Mouse (Mus musculus) stomach, postnatal 0 days (tissue): ENCODE results near the gene Chrm4. TPM values are rescaled to one million over a fixed set of nuclear protein-coding genes. Genes with fewer than 3 reads are reported as not detected.
A peak's percentile ranks its signal among the peaks of the same experiment; 100 is the strongest.

Experiments
- ATAC-seq: fragments of 200-750 bp; cut with Nextera tagmentation; 2 replicates; pipeline ENCODE4 v1.8.0; 2017; ENCODE audit not compliant: low FRiP score, low TSS enrichment
- DNase-seq: peaks from one replicate; pipeline ENCODE4 v3.0.0-alpha.2; 2016; ENCODE audit warnings: low spot score
- H3K27ac ChIP-seq: fragments of 300-500 bp; sonication (generic); replicated peaks from 2 replicates; pipeline ENCODE4 v1.5.1; 2014; ENCODE audit warnings: mild to moderate bottlenecking, control low read depth
- H3K27me3 ChIP-seq: fragments of 300-500 bp; sonication (generic); 2 replicates; pipeline ENCODE4 v1.6.1; 2014; ENCODE audit warnings: low read length; ENCODE audit not compliant: control insufficient read depth, insufficient read depth
- H3K36me3 ChIP-seq: fragments of 300-500 bp; sonication (generic); 2 replicates; pipeline ENCODE4 v1.6.1; 2014; ENCODE audit warnings: low read length, mixed read lengths; ENCODE audit not compliant: control insufficient read depth, insufficient read depth
- H3K4me1 ChIP-seq: fragments of 300-500 bp; sonication (generic); replicated peaks from 2 replicates; pipeline ENCODE4 v1.6.1; 2014; ENCODE audit warnings: antibody characterized with exemption; ENCODE audit not compliant: control insufficient read depth, insufficient read depth
- H3K4me2 ChIP-seq: fragments of 300-500 bp; sonication (generic); replicated peaks from 2 replicates; pipeline ENCODE4 v1.6.1; 2014; ENCODE audit warnings: low read depth, mild to moderate bottlenecking, control low read depth, moderate library complexity
- H3K4me3 ChIP-seq: fragments of 300-500 bp; sonication (generic); 2 replicates; pipeline ENCODE4 v1.5.1; 2014; ENCODE audit warnings: low read depth, low read length, control low read depth
- H3K9ac ChIP-seq: fragments of 300-500 bp; sonication (generic); 2 replicates; pipeline ENCODE4 v1.6.1; 2014; ENCODE audit warnings: mild to moderate bottlenecking, low read length, control low read depth, mixed read lengths
- H3K9me3 ChIP-seq: fragments of 300-500 bp; sonication (generic); 2 replicates; pipeline ENCODE4 v1.6.1; 2016; ENCODE audit warnings: low read length; ENCODE audit not compliant: control insufficient read depth
- CTCF ChIP-seq: IDR thresholded peaks from 2 replicates; pipeline ENCODE4 v1.5.1; 2016; ENCODE audit warnings: antibody characterized with exemption, low read depth, mild to moderate bottlenecking, moderate library complexity
- EP300 ChIP-seq: optimal IDR thresholded peaks from 2 replicates; pipeline ENCODE3; 2016; ENCODE audit warnings: antibody characterized with exemption
- WGBS: fragments of 180-500 bp; shearing (Covaris S2); extraction: QIAGEN DNeasy Blood & Tissue Kit; methylation state at CpG from one replicate; pipeline ENCODE4 v1.1.7; 2014; 5-methylcytosine and 5-hydroxymethylcytosine counted together
- polyA plus RNA-seq: library from polyadenylated mRNA; unstranded; fragments of >200 nt; fragmentation: Nextera tagmentation; extraction: Ambion mirVana; gene quantifications from 2 replicates; pipeline ENCODE4 v1.2.1, GENCODE M21; 2015

Chrm4 gene
- polyA plus RNA-seq, 1 experiment from 2014 or later, result 0.08 TPM

DNA sequence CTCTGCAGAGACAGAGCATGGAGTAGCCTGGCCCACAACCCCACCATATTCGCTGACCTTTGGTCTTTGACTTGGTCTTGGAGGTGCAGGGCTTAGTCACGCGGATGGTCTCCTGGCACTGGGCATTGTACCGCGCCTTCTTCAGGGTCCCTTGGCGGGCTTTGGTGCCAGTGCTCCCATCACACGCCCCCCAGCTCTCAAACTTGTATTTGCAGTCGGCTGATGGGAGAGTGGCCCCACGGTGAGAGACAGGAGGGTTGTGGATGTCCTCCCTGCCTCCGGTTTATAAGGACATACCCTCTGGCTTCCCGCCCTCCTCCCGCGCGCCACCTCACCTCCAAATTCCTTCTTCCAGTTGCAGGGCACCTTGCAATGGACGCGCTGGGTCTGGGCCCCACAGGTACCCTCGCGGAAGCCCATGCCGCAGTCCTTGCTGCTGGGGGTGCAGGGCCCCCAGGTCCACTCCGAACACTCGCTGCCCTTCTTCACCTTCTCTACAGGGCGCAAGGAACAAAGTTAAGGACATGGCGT lies 3.8 kb downstream of the Chrm4 start:
- Histone ChIP-seq H3K36me3 (peaks cover 7% of the 10 kb centered on the region), H3K4me3 (peak overlapping the region; percentile 49), H3K9ac (peak overlapping the region; percentile 78), H3K9me3 (no peaks in the 10 kb centered on the region), H3K4me1 (peaks cover 5% of the 10 kb centered on the region), H3K4me2 (peak overlapping the region; percentile 64), H3K27me3 (no peaks in the 10 kb centered on the region), H3K27ac (no peak overlapping the region)
- TF ChIP-seq CTCF, result no peak; the same call in 1 of the 2 replicates
- no peak for TF ChIP-seq EP300
- 12% methylated on average over 23 of the region's 23 CpGs for WGBS
- DNase-seq (no peak), ATAC-seq (0 out of 2 replicates have a peak, but pooled peaks have one; percentile 8)

DNA sequence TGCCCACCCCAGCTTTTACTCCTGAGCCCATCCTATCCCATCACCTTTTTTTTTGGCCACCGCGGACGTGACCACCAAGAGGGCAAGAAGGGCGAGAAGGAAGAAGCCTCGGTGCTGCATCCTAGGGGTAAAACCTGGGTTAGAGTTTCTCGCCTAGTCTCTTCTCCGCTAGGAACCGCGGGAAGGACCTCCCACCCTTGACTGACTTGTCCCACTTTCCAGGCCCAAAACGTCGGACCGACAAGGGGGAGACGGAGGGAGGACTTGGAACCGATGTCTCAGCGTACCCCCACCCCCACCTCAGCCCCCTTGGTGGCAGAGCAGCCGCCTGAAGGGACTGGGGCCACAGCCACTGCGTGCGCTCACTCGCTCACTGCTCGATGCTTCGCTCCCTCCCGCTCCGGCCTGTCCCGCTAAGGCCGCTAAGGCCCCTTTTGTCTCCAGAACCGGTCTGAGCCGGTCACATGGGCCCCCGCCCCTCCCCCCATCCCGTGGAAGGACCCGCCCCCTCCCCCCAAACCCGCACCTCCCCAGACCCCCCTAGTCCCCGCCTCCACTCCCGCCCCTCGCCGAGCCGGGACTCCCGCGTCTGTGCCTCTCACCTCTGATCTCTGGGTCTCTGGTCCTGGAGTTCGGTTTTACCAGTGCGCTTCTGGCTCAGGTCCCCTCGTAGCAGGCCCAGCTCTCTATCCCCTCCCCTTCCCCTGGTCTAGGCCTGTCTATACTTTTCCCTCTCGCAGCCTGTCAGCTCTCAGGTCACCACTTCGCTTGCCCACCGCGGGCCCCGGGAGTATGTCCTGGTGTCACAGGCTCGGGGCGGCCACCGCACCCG lies 4.5 kb downstream of the Chrm4 start:
- Histone ChIP-seq H3K4me3 (peak overlapping the region; percentile 49), H3K27ac (peak overlapping the region; percentile 81), H3K4me2 (peak overlapping the region; percentile 64), H3K36me3 (peaks cover 12% of the 10 kb centered on the region), H3K27me3 (no peaks in the 10 kb centered on the region), H3K4me1 (peaks cover 5% of the 10 kb centered on the region), H3K9me3 (no peaks in the 10 kb centered on the region), H3K9ac (peak overlapping the region; percentile 78)
- DNase-seq, result peak; percentile 61
- 6% methylated on average over 45 of the region's 50 CpGs for WGBS
- ATAC-seq, result peak; percentile 49; the same call in 1 of the 2 replicates
- TF ChIP-seq CTCF, result no peak
- no peak for TF ChIP-seq EP300

DNA sequence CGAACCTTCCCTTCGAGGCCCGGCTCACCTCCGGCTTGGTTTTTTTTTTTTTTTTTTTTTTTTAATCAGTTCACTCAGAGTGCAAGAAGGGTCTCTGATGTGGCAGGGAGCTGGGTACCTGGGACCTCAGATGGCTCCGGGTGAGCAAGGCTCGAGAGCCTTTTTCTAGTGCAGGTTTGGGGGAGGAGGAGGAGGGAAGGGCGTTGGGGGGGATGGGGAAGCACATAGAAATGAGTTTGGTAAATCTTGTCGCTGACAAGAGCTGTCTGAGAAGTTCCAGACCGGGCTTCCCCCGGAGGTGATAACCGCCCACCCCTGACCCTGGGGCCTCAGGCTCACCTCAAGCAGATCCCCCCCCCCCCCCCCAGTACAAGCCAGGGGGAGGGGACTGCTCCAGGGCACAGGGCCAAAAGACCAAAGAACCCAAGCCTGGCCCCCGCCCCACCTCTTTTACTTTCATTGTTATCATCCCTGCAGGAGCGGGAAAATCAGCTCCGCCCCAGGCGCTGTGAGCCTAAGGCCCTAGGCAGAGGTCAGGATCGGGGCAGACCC lies 5.2 kb downstream of the Chrm4 start, which contains the start of gene Mdk:
Mdk (minus strand) TSS at position 138 of the 552 bp plus-strand sequence.
- Histone ChIP-seq H3K9me3 (no peaks in the 10 kb centered on the region), H3K4me3 (peak within 1 kb of the TSS; percentile 49), H3K27ac (peak within 1 kb of the TSS; percentile 81), H3K9ac (peak within 1 kb of the TSS; percentile 78), H3K4me1 (peaks cover 5% of the 10 kb centered on the region), H3K4me2 (peak within 1 kb of the TSS; percentile 64), H3K36me3 (peaks cover 16% of the 10 kb centered on the region), H3K27me3 (no peaks in the 10 kb centered on the region)
- ATAC-seq (no peak), DNase-seq (no peak)
- TF ChIP-seq CTCF, result no peak
- no peak for TF ChIP-seq EP300
- 12% methylated on average over 16 of the region's 16 CpGs for WGBS

DNA sequence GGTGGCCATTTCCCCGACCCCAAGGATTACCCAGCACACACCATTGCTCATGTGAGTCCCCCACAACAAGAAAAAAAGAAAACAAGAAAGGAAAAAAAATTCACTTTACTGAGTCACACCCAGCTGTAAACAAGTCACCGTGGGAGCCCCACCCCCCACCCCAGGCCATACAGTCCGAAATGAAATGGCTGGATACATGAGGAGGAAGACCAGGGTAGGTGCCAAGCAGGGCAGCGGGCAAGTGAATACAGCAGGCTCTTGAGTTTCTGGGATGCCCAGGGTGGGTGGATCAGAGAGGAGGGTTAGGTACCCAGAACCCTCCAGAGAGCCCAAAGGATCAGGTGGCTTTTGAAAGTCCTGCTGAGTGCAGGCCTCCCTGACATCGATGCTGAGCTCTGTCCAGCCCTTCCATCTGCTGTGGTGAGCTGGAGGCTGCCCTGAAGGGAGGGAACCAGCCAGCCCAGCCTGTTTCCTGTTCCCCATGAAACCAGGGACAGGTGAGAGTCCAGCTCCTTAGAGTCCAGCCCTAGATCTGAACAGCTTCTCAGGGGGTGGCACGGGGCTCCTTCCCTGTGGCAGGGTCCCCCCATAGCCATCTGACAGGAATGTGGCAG lies 5.8 kb downstream of the Chrm4 start:
- WGBS, result 26% methylated on average over 6 of the region's 6 CpGs
- peaks cover 21% of the 10 kb centered on the region for H3K36me3 ChIP-seq
- H3K27ac ChIP-seq, result no peak overlapping the region; the same call in 1 of the 2 replicates
- H3K9ac ChIP-seq, result no peak overlapping the region
- H3K4me1 ChIP-seq, result peaks cover 5% of the 10 kb centered on the region
- TF ChIP-seq CTCF, result no peak
- TF ChIP-seq EP300, result no peak
- no peaks in the 10 kb centered on the region for H3K9me3 ChIP-seq
- ATAC-seq, result no peak
- peak overlapping the region; percentile 64 for H3K4me2 ChIP-seq
- H3K27me3 ChIP-seq, result no peaks in the 10 kb centered on the region
- DNase-seq, result no peak
- H3K4me3 ChIP-seq, result no peak overlapping the region

DNA sequence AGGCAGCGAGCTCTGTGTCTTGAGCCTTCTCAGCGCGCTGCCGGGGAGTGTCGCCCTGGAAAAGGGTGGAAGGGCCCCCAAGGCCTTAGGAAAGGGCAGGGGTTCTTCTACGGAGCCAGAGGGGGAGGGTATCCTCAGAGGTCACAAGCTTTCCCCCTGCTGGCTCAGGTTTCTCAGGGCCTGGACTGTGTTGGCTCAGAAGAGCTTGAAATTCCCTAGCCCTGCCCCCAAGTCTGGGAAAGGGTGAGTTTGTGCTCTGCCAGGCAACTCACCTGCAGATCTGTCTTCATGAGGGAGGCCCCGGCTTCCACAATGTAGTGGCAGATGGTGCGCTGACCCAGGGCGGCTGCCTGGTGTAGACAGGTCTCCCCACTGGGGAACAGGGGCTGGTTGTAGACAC lies 6.4 kb downstream of the Chrm4 start:
- no peak overlapping the region; the same call in 1 of the 2 replicates for H3K27ac ChIP-seq
- no peak overlapping the region for H3K9ac ChIP-seq
- ATAC-seq (no peak), DNase-seq (no peak)
- H3K4me2 ChIP-seq, result no peak overlapping the region
- TF ChIP-seq EP300, result no peak
- TF ChIP-seq CTCF, result no peak
- H3K36me3 ChIP-seq, result peaks cover 21% of the 10 kb centered on the region
- no peaks in the 10 kb centered on the region for H3K27me3 ChIP-seq
- no peak overlapping the region for H3K4me3 ChIP-seq
- WGBS, result 50% methylated on average over 9 of the region's 9 CpGs
- H3K9me3 ChIP-seq, result no peaks in the 10 kb centered on the region
- H3K4me1 ChIP-seq, result peaks cover 5% of the 10 kb centered on the region; the same call in 1 of the 2 replicates
